Mouse (Mus musculus) testis, adult 2 months (tissue): ENCODE results near the gene Actn2. TPM values are rescaled to one million over a fixed set of nuclear protein-coding genes. Genes with fewer than 3 reads are reported as not detected.

Source experiments
- H3K27ac ChIP-seq: fragments of 200-500 bp; 2 replicates; pipeline ENCODE4 v1.5.1; 2012; ENCODE audit warnings: low read depth, low read length; ENCODE audit not compliant: control insufficient read depth, insufficient read depth
- H3K27me3 ChIP-seq: fragments of 200-500 bp; 2 replicates; pipeline ENCODE4 v1.6.1; 2012; ENCODE audit warnings: mild to moderate bottlenecking, low read length, moderate library complexity; ENCODE audit not compliant: control insufficient read depth, insufficient read depth
- H3K36me3 ChIP-seq: fragments of 200-500 bp; 2 replicates; pipeline ENCODE4 v1.6.1; 2012; ENCODE audit warnings: mild to moderate bottlenecking, low read length; ENCODE audit not compliant: control insufficient read depth, insufficient read depth
- H3K4me1 ChIP-seq: fragments of 200-500 bp; 2 replicates; pipeline ENCODE4 v1.6.1; 2012; ENCODE audit warnings: low read length; ENCODE audit not compliant: control insufficient read depth, insufficient read depth
- H3K4me3 ChIP-seq: fragments of 200-500 bp; 2 replicates; pipeline ENCODE4 v1.5.1; 2012; ENCODE audit warnings: low read depth, mild to moderate bottlenecking, low read length, moderate library complexity, mixed read lengths; ENCODE audit not compliant: control insufficient read depth
- CTCF ChIP-seq: fragments of 200-500 bp; IDR thresholded peaks from 2 replicates; pipeline ENCODE4 v1.5.1; 2012; ENCODE audit warnings: low read depth, mild to moderate bottlenecking, inconsistent platforms, low read length, moderate library complexity; ENCODE audit not compliant: control insufficient read depth, insufficient read depth, insufficient replicate concordance
- POLR2A ChIP-seq: fragments of 200-500 bp; IDR thresholded peaks from 2 replicates; pipeline ENCODE4 v1.6.1; 2012; ENCODE audit warnings: low read depth, mild to moderate bottlenecking, inconsistent platforms, low read length, moderate library complexity; ENCODE audit not compliant: control insufficient read depth
- polyA plus RNA-seq: library from polyadenylated mRNA; depleted of rRNA; stranded (reverse); fragments of >200 nt; gene quantifications from 2 replicates; pipeline ENCODE4 v1.2.3, GENCODE M21; 2012

The Actn2 gene
- polyA plus RNA-seq, 1 experiment = 6.5 TPM

DNA sequence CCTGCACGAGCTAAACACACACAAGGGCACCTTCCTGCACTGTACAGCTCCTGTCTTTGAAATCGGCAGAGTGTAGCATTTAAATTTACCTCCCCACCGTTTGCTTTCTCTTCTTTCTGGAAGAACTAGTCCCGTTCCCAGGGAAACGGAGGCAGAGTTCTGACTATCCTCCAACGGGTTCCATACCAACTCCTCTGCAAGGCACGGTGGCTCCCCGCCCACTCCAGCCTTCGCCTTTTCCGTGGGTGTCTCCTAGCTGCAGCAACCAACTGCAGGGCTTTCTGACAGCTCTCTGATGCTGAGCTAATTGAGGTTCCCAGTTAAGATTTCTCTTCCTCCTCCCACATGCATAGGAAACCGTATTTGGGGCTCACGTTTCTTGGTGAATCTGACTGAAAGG is 6.5 kb downstream of the Actn2 start:
- H3K27ac ChIP-seq = no peak overlapping the region
- H3K4me3 ChIP-seq = no peak overlapping the region
- no peaks in the 10 kb centered on the region for H3K36me3 ChIP-seq
- H3K4me1 ChIP-seq = peaks cover 6% of the 10 kb centered on the region
- H3K27me3 ChIP-seq = no peaks in the 10 kb centered on the region
- no peak for TF ChIP-seq POLR2A
- no peak for TF ChIP-seq CTCF

DNA sequence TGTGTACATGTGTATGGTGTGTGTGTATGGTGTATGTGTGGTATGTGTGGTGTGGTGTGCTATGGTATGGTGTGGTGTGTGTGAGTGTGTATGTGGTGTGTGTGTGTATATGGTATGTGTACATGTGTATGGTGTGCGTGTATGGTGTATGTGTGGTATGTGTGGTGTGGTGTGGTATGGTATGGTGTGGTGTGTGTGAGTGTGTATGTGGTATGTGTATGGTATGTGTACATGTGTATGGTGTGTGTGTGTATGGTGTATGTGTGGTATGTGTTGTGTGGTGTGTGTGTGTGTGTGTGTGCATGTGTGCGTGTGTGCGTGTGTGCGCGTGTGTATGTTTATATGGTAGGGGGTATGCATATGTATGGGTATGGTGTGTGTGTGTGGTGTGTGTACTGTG is 9.0 kb downstream of the Actn2 start:
- Histone ChIP-seq H3K27me3 (no peaks in the 10 kb centered on the region), H3K36me3 (no peaks in the 10 kb centered on the region), H3K27ac (no peak overlapping the region), H3K4me1 (peaks cover 6% of the 10 kb centered on the region), H3K4me3 (no peak overlapping the region)
- TF ChIP-seq POLR2A = no peak
- TF ChIP-seq CTCF = no peak

DNA sequence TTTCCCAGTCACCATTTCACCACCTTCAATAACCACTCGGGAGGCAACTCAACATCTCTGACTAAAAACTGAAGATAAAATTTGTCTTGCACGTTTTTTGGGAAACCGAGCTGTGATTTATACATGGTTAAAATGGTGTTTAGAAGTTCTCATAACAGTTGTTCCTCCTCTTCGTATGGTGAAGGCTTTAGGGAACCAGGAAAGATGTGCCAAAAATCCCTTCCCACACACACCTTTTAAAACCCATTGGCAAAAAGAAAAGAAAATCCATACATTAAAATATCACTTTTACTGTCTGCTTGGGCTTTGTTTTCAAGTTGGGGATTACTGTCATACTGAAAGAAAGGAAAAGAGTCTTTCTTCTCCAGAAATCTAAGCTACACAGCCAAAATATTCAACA is 12.2 kb downstream of the Actn2 start:
- no peaks in the 10 kb centered on the region for H3K4me1 ChIP-seq
- no peak overlapping the region for H3K4me3 ChIP-seq
- H3K27ac ChIP-seq = no peak overlapping the region
- H3K36me3 ChIP-seq = no peaks in the 10 kb centered on the region
- no peak for TF ChIP-seq POLR2A
- no peak for TF ChIP-seq CTCF
- no peaks in the 10 kb centered on the region for H3K27me3 ChIP-seq

DNA sequence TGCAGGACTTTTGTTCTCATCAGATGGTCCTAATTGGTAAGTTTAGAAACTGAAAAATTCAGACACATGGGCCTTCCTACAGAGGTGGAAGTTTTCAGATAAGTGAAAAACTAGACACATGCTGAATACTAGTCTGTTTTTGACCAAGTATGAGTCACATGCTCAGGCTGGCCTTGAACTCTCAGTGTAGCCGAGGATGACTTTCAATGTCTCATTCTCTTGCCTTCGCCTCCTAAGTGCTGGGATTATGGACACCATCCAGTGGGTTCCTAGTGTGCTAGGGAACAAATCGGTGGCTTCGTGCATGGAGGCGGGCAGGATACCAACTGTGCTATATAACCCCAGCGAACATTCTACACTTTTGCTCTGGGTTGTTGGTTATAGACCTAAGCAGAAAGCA is 13.0 kb downstream of the Actn2 start:
- Histone ChIP-seq H3K4me3 (no peak overlapping the region), H3K27me3 (no peaks in the 10 kb centered on the region), H3K27ac (no peak overlapping the region), H3K36me3 (no peaks in the 10 kb centered on the region), H3K4me1 (no peaks in the 10 kb centered on the region)
- TF ChIP-seq POLR2A (no peak), CTCF (no peak)

DNA sequence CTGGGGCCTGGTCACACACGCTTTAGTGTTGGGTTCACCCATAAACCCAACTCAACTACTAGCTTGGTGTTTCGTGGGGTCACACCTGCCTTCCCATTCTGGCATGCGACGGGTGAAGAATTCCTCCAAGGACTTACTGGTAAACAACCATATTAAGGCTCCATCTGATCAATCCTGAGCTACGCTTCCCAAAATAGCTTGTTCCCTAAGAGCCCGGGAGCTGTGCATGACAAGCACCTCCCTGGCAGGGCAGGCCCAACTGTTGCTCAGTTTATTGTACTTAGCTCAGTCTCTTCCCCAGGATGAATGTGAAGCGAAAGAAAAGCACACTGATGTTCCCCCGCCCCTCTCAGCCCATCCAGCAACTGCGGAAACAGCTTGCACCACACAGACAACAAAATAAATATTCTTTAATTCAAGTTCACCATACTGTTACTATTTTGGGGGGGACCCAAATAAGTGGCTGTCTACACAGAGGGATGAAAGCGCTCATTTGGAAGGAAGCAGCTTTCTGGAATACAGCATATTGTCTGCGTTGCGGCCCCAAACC is 17.4 kb downstream of the Actn2 start:
- Histone ChIP-seq H3K4me1 (no peaks in the 10 kb centered on the region), H3K36me3 (no peaks in the 10 kb centered on the region), H3K27me3 (no peaks in the 10 kb centered on the region), H3K27ac (no peak overlapping the region), H3K4me3 (no peak overlapping the region)
- TF ChIP-seq POLR2A (no peak), CTCF (no peak)

DNA sequence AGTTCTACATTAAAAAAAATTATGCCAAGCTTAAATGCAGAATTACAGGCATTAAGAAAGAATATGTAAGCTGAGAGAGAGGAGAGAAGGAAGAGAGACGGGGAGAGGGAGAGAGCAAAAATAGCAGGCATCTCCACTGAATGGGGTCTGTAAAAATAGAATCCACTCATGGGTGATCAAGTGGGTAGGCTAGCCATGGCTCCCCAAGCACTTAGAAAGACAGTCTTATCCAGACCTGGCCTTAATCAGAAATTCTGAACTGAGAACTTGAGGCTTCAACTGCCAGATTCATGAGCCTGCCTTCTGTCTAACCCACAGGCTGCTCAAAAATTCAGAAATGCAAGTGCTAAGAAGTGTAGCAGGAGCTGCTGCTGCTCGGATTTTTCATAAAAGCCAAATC is 20.4 kb downstream of the Actn2 start:
- H3K27ac ChIP-seq = no peak overlapping the region
- H3K36me3 ChIP-seq = no peaks in the 10 kb centered on the region
- TF ChIP-seq POLR2A (no peak), CTCF (no peak)
- H3K27me3 ChIP-seq = no peaks in the 10 kb centered on the region
- no peaks in the 10 kb centered on the region; the same call in 1 of the 2 replicates for H3K4me1 ChIP-seq
- no peak overlapping the region for H3K4me3 ChIP-seq

DNA sequence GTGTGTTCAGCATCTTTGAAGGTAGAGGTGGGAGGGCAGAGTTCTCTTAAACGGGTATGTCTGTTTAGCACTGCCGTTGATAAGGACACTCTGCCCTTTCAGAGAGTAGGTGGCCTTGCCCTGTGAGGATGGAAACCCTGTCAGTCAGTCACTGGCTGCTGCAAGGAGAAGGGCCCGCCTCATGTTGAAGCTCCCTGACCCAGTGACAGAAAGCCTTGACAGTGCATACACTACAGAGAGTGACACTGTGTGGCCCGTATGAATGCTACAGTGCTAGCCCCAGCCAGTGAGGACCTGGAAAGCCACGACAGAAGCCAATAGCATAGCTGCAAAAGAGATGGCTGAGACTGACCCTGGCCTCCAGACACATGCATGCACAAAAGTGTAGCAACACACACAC is 22.5 kb downstream of the Actn2 start:
- Histone ChIP-seq H3K36me3 (no peaks in the 10 kb centered on the region), H3K27ac (no peak overlapping the region), H3K4me1 (no peaks in the 10 kb centered on the region; the same call in 1 of the 2 replicates), H3K4me3 (no peak overlapping the region), H3K27me3 (no peaks in the 10 kb centered on the region)
- TF ChIP-seq CTCF (no peak), POLR2A (no peak)

DNA sequence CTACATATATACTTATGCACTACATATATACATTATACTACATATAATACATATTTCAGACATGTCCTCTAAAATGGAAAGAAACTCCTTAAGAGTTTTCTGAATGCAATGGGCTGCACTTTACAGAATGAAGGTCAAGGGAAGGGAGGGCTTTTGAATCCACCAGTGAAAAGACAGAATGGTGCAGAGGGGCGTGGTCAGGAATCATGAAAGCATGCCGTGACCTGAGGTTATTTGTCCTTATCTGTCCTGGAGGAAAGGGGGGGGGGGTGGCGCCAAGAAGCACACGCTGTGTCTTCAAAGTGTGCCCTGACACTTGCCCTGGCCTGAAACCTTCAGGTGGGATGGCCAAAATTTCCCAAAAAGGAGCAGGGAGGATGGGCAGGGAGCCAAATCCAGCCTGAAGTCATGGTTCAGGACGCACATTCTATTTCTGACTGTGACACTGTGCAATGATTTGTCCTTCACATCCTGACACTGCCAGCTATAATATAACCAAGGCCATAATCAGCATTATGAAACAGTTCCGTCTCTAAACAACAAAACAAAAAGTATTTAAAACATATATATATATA is 23.3 kb downstream of the Actn2 start:
- H3K36me3 ChIP-seq = no peaks in the 10 kb centered on the region
- TF ChIP-seq CTCF (no peak), POLR2A (no peak)
- H3K27me3 ChIP-seq = no peaks in the 10 kb centered on the region
- H3K27ac ChIP-seq = no peak overlapping the region
- no peak overlapping the region for H3K4me3 ChIP-seq
- no peaks in the 10 kb centered on the region; the same call in 1 of the 2 replicates for H3K4me1 ChIP-seq
